Mouse (Mus musculus) cerebellum, adult 18-20 months (tissue): ENCODE measurements around the gene Fbxl13.
"Not testable (repeated sequence)": the region's sequence is repeated elsewhere in the genome, so short reads cannot be mapped to it uniquely, and the experiment has no call there.

ENCODE experiments used
- DNase-seq, 2 experiments: peaks; one replicate each; pipeline ENCODE4 v3.0.0; 2021

The Fbxl13 gene

DNA sequence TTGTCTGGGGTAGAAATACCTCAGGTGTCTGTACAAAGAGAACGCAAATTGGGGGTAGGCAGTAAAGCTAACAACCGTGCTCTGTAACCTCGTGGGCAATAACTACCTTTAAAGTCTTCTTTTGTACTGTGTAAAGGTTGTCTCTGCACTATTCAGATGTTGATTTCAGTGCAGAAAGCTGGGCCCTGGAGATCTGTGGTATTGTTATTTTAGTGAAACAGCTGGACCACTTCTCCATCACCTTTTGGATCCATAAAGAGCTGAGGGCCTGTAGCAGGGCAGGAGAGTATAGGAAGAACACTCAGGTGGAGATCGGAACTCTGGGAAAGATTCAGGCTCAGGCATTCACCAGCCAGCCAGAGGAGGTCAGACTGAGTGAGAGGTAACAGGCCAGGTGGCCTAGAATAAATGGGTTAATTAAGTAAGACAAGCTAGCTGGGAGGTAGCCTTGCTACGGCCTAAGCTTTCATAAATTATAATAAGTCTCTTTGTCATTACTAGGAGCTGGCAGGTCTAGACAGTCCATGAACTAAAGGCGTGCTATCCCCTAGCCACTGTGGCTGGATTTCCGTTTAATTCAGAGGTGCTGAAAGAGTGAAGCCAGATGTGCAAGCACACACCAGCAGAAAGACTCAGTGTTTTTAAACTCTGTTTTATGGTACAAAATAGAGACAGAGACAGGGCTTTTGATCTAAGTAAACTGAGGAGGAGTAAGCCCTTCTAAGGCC, 6.6 kb upstream of the Fbxl13 start:
- no peak for DNase-seq

DNA sequence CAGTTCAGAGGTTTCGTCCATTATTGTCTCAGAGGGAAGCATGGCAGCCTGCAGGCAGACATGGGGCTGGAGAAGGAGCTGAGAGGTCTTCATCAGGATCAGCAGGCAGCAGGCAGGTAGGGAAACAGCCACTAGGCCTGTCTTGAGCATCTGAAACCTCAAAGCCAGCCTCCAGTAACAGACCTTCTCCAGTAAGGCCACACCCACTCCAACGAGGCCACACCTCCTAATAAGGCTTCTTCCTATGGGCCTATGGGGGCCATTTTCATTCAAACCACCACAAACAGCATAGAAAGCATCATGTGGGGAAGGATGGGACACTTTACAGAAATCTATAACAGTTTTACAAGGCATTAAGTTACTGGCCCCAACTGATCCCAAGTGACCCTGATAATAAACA, 5.3 kb upstream of the Fbxl13 start:
- no peak for DNase-seq

DNA sequence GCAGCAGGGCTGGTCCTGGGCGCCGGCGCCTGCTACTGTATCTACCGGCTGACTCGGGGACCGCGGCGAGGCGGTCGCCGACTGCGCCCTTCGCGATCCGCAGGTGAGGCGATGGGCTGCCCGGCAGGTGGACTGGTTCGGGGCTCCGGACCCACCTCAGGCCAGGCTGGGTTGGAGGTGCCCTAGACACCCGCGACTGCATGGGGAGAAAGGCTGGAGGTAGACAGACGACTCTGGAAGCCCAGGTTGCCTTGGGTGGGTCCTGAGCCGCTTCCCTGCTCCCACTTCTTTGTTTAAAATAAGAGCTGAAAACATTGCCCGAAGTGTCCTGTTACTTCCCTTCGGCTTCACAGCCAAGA, 678 bp upstream of the Fbxl13 start:
- no peak for DNase-seq

DNA sequence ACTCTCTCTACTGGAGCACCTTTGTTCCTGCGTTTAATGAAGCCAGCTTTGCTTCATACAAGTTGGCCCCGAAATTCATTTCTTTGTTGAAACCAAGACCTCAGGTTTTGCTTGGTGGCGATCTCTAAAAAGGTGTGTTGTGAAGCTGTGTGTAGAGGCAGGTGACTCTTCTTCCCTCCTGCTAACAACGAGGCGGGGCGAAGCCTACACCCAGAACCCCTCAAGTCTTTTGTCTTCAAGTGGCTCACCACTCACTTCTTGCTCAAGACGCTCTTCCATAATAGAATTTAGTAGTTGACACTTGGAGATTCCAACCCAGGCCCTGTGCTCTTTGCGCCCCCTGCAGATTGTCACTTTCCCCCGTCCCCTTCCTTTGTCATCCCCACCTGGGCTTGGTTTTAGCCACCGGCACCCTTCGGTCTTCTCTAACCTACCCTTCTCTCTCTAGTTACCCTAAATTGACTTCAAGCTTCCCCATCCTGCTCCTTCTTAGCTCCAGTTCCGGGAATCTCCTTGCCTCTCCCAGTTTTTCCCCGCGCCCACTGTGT, 469 bp downstream of the Fbxl13 start:
- no peak for DNase-seq

DNA sequence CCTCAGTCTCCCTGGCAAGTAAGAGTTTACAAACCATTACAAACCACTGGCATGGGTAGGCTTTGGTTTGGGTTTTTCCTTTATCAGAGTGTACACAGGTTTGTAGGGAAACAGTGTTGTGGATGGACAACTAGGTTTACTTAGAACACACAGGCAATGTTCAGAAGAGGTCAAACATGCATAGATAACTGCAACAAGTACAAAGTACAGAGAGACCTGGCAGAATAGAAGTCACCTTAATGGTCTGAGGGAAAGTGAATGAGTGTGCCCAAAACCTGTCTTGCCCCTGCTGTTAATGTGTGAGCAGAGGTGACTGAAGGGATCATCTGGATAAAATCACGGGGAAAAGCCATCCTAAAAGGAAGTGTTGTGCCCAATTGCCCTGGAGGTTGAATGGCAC, 1.8 kb downstream of the Fbxl13 start:
- DNase-seq, result no peak

DNA sequence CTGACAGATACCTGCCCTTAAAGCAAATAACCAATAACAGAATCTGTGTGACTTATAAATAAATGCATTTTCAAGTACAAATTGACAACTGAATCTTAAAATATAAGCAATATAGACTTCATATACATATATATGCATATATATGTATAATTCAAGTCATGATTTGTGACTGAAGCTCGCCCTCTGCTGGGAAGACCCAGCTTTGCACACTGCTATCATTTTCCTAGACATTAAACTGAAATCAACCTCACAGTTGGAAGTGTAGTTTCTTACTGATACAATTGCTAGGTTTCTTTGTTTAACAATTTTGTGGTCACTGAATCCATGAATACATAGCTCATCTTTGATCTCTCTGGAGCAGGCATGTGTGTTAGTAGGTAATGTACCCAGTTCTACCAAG, 4.5 kb downstream of the Fbxl13 start:
- DNase-seq, result peak; percentile 41 to 59

DNA sequence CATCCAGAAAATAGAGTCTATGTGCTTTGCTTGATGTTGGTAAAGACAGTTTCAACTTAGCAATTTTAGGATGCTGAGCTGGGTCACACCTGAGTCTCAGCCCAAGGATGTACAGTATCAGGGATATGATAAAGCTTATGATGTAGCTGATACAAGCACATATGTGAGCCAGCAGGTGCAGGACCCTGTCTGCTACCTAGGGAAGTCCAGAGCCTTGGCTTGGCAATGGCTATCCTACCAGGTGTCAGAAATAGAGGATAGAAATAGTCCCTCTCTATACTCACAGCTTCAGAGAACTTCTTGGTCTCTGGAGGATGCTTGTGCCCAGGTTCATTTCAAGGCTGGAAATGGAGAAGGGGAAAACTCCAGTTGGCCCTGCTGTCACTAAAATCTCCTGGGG, 19.5 kb downstream of the Fbxl13 start:
- DNase-seq, result no peak

DNA sequence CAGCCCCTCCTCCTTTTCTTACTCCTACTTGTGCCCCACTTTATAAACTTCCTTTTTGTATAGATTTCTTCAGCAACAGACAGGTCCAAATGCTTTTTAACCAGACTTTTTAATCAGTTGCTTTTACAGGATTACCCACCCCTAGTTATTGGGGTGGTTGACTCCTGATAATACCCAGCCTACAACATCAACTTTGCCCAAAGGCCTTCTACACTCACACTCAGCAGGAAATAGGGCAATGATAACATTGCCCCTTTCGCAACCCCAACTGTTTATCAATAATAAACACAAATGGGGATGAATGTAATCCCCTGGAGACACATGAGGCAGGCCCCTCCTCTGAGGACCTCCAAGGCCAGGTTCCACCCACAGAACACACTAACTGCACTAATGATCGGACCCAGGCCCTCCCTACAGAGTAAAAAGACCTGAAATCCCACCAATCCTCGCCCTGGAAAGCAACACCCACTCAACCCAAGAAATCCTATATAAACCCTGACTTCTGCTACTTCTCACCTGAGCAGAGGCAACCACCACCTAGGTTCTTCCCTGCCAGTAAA, 28.9 kb downstream of the Fbxl13 start:
- no peak for DNase-seq

DNA sequence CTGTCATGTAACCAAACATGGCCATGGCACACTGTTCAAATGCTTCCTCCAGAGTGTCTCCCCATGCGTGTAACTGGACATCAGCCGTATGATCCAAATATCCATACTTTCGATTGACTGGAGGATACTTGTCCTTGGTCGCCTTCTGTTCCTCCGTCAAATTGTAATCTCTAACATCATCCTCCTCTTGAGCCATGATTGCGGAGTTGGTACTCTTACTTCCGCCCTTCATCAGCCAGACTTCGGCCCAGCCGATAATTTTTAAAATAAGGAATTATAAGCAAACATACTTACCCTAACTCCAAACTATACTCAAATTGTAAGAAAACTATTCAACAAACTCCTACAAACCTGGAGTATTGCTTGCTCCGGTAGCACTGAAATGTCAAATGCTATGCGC, 31.1 kb downstream of the Fbxl13 start:
- DNase-seq, result not testable (repeated sequence)

DNA sequence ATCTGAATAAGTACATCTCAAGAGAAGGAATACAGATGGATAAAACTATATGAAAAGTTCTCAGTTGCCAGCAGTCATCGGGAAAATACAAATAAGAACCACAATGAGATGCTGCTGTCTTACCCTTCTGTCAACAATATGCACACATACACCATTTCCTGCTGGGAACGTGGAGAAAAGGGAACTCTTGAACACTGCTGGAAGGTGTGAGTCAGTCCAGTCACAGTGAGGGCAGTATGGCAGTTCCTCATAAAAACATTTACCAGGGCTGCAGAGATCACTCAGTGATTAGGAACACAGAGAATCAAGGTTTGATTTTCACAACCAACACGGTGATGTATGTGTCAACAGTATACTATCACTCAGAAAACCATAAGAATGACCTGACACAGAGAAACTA, 34.4 kb downstream of the Fbxl13 start:
- no peak for DNase-seq

DNA sequence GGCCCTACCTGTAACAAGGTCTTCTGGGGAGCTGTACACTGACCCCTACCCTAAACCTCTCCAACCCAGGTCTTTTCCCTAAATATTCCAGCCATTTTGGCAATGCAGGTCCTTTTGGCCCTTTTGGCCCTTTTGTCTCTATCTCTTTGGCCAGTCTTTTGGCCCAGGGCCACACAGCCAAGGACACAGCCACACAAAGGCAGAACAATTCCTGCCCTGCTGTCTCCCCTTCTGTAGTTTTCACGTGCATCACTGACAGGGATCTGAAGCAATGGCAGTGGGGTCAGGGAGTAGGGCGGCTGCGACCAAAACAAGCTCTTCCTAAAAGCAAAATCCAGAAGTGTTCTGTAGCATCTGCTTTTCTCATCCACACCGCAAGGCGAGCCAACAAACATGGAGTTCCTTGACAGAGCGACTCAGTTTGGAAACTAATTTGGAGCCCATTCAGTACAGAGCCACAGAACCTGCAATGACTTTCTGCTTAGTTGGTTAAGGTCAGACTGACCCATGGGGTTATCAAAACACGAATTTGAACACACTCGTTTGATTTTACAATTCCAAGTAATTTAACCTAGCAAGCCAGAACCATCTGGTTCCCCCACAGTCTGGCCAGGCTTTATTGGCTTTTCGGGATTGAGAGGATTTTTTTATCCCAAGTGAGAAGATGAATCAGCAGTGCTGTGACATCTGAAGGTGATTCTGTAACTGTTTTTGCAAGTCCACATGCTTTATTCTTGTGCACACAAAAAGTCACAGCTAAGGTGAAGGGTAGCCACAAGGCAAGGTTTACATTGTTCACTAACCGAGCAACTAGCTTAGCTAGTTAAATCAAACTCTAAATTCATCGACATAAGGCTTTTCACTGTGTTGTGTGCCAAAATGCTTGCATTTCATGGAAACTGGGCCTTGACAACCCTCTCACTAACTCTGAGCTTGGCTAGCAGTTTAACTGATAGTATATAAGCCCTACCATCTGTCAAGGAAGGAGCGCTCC, 36.8 kb downstream of the Fbxl13 start:
- peak; percentile 33 to 38 for DNase-seq

DNA sequence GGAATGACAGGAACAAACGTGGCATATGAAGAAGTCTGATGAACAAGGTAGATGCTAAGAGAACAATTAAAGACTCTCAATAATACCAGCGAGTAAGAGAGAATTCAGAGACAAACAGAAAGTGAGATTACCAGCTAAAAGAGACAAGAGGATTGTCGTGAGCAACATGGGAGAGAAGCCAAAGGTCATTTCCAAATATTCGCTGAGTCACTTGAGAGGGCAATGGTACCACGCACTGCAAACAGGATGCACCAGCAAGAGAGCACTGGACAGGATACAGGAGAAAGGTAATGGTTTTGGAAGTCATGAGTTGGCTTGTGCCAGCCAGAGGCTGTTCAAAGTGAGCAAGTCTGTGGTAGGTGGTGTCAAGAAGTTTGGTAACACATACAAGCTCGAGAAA, 39.5 kb downstream of the Fbxl13 start:
- DNase-seq, result no peak

DNA sequence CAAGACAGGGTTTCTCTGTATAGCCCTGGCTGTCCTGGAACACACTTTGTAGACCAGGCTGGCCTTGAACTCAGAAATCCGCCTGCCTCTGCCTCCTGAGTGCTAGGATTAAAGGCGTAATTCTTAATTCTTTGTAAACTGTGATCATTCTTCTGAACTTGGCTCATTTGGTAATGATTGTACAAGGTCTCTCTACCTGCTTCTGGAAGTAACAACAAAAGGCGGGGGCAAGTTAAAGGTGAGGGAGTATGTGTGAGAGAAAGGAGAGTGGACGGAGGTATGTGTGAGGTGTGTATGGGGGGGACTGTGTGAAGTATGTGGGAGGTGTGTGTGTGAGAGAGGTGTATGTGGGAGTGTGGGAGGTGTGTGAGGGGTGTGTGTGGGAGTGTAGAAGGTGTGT, 45.5 kb downstream of the Fbxl13 start:
- DNase-seq, result no peak

DNA sequence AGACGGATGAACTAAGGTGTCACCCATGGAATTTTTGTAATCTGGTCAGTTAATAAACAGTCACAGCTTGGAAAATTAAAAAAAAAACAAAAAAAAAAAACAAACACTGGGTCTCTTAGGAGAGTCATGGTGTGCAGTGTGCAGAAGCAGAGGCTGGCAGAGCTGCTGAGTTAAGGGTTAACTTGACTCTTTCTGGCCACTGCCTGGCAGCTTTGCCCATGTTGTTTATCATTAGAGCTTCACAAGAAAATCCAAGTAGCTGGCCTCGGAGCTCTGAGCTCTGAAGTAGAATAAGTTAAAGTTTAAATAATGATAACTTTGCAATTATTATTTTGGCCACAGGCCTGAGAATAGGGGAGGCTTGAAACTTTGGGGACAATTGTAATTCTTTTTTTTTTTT, 45.9 kb downstream of the Fbxl13 start:
- not testable (repeated sequence) for DNase-seq

DNA sequence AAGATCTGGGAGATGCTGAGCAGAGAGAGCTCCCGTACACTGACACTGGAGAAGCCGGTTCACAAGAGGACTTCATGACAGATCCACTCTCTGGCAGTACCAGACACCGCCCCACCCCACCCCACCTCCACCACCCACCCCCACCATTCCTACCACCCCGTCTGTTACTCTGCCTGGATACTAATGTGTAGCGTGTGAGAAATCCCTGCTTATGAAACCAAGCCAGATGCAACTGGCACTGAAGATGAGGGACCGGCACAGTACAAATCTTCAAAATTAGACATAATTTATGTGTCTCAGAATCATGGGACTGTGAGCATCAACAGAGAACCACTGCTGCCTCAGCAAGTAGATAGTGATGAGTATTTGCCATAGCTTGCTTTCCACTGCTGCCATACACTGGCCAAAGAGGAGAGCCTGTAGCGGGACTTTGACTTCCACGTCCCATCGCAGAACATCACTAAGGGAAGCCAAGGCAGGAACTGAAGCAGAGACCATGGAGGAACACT, 52.2 kb downstream of the Fbxl13 start:
- DNase-seq, result no peak

DNA sequence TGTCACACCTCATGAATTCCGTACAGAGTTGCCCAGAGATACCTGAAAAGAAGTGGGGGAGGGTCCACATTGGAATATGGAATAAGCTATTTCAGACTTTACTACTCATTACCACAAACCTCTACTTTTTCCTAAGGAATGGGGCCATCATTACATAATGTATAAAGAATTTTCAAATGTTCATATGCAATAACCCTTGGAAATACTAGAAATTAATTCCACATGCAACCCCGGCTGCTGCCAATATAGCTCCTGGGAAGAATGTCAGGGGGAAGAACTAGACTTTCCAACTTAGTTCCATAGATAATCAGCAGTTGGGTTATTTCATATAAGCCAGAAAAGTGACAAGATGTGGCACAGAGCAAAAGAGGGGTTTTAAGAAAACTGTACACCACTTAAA, 53.3 kb downstream of the Fbxl13 start:
- DNase-seq, result no peak

DNA sequence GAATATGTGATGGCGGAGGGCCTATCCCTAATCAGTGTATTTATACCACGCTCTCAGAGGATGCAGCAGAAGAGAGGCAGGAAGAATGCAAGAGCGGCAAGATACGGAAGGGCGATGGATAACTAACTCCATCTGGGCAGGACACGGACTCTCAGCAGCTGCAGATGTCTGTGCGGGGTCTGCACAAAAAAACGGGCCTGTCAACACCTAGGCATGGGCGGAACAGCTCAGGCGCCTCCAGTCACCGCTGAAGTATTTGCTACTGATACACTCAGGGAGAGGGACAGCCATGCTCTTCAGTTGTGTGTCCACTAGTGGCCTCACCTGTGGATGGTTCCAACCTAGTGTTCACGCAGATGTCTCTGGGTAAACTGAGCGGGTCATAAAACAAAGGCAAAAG, 57.2 kb downstream of the Fbxl13 start:
- DNase-seq, result no peak

DNA sequence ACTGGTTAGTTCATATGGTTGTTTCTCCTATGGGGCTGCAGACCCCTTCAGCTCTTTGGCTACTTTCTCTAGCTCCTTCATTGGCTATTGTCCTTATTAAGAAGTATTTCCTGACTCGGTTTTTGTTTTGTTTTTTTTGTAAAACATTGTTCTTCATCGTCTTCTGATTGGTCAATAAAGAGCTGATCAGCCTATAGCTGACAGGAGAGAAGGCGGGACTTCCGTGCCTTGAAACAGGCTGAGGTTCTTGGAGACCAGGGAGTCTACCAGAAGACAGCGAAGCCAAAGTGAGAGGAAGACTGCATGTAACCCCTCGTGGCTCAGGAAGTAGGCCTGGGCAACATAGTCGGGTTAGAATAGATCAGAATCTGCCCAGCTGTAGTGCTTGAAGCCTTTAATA, 57.8 kb downstream of the Fbxl13 start:
- DNase-seq, result no peak

DNA sequence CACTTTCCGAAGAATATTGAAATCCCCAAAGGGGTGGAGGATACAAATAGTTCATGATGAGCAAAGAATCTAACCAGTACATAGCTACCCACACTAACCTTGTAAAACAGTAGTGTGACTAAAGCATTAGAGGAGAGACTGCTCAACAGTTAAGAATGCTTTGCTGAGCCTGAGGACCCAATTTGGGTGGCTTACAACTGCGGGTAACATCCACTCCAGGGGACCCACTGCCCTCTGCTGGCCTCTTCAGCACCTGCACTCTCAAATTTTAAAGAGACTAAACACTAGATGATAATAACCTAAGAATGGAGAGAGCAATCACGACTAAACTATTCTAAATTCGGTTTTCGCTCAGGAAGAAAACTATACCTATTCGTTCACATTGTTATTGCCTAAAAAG, 58.7 kb downstream of the Fbxl13 start:
- DNase-seq, result peak; percentile 12 to 30

DNA sequence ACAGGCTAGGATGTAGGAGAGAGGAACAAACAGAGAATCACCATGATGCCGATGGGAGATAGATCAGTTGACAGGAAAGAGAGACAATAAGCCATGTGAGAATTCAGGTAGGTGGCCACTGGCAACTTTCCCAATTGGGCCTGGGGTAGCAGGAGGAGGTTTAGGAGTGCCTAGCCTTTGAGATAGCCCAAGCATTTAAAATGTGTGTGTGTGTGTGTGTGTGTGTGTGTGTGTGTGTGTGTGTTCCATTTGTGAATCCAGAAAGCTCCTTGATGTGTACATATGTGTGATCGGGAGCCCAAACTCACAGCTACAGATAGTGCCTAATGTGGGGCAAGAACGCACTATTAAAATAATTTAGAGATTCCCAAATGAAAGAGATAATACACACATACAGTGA, 67.3 kb downstream of the Fbxl13 start:
- no peak for DNase-seq

DNA sequence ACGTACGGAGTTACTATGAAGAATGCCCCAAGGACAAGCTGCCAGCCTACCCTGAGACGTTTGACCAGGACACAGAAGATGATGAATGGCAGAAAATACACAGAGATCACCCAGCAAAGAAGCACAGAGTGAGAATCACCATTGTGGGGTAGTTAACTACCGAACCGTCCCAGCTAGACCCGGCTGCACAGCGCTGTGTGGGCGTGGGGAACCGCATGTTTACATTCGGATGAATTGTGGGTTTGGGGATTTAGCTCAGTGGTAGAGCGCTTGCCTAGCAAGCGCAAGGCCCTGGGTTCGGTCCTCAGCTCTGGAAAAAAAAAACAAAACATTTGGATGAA, 70.3 kb downstream of the Fbxl13 start:
- no peak for DNase-seq

DNA sequence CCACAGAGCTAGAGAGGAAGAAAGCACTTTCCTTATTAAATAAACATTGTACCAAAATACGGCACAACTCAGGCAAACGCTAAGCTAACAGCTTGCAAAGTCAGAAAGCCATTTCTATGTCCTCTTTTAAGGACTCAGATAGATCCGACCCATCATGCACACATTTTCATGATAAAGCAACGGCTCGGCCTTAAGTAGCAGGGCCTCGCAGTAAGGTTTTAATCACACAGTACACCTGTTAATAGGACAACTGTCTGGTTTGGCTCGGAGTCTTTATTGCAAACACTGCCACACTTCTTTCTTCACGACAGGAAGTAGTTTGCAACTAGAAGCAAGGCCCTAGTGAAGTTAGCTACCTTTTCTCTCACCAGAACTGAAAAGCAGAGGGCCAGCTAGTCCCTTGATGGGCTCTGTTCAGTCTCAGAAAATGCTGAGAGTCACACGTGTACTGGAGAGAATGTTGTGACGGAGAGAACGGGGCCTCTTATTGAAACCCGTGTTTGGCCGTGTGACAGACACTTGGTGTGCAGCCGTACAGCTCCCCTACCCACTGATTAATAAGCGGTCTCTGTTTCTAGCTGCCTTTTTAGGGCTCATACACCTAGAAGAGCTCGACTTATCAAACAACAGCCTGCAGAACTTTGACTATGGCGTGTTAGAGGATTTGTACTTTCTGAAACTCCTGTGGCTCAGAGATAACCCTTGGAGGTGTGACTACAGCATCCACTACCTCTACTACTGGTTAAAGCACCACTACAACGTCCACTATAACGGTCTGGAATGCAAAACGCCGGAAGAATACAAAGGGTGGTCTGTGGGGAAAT, 70.8 kb downstream of the Fbxl13 start:
- no peak for DNase-seq
